Mouse (Mus musculus) urinary bladder, postnatal 25 days (tissue): ENCODE results near the gene Bcl2l14.
A peak's percentile ranks its signal among the peaks of the same experiment; 100 is the strongest.

Source experiments
- DNase-seq: peaks from one replicate; pipeline ENCODE4 v3.0.0; 2022; ENCODE audit warnings: low spot score

The Bcl2l14 gene

GRCm38 (mm10) chr6:134396018-134396417 lies at the start of gene Bcl2l14:
Gene Bcl2l14, plus strand, starts transcription at chr6:134396318.
- no peak for DNase-seq

- DNase-seq: no peak
Measured at GRCm38 (mm10) chr6:134348526-134349067, 47.5 kb upstream of the Bcl2l14 start.

- DNase-seq: no peak
Measured at GRCm38 (mm10) chr6:134352881-134353280, 43.2 kb upstream of the Bcl2l14 start.

- no peak for DNase-seq
Measured at GRCm38 (mm10) chr6:134353751-134354150, 42.4 kb upstream of the Bcl2l14 start.

GRCm38 (mm10) chr6:134357570-134357969 lies 38.5 kb upstream of the Bcl2l14 start:
- no peak for DNase-seq

- no peak for DNase-seq
Measured at GRCm38 (mm10) chr6:134360079-134360478, 36.0 kb upstream of the Bcl2l14 start.

GRCm38 (mm10) chr6:134364644-134365043 lies 31.5 kb upstream of the Bcl2l14 start:
- DNase-seq: no peak

GRCm38 (mm10) chr6:134365952-134366351 lies 30.2 kb upstream of the Bcl2l14 start:
- no peak for DNase-seq

- no peak for DNase-seq
Measured at GRCm38 (mm10) chr6:134366366-134367351, 29.5 kb upstream of the Bcl2l14 start.

GRCm38 (mm10) chr6:134367366-134368281 lies 28.5 kb upstream of the Bcl2l14 start:
- DNase-seq: no peak

GRCm38 (mm10) chr6:134372946-134373345 lies 23.2 kb upstream of the Bcl2l14 start:
- DNase-seq: no peak

- DNase-seq: no peak
Measured at GRCm38 (mm10) chr6:134377201-134377600, 18.9 kb upstream of the Bcl2l14 start.

GRCm38 (mm10) chr6:134377856-134378255 lies 18.3 kb upstream of the Bcl2l14 start:
- no peak for DNase-seq

- DNase-seq: no peak
Measured at GRCm38 (mm10) chr6:134381462-134381861, 14.7 kb upstream of the Bcl2l14 start.

GRCm38 (mm10) chr6:134385931-134386330 lies 10.2 kb upstream of the Bcl2l14 start:
- DNase-seq: no peak

- DNase-seq: no peak
Measured at GRCm38 (mm10) chr6:134387396-134387795, 8.7 kb upstream of the Bcl2l14 start.

GRCm38 (mm10) chr6:134388424-134389110 lies 7.6 kb upstream of the Bcl2l14 start:
- DNase-seq: no peak

GRCm38 (mm10) chr6:134389248-134389891 lies 6.7 kb upstream of the Bcl2l14 start:
- DNase-seq: peak; percentile 80

GRCm38 (mm10) chr6:134389917-134390316 lies 6.2 kb upstream of the Bcl2l14 start:
- DNase-seq: no peak

GRCm38 (mm10) chr6:134390837-134391236 lies 5.3 kb upstream of the Bcl2l14 start:
- no peak for DNase-seq
